Mouse (Mus musculus): ENCODE results near the gene Limch1. TPM values are rescaled to one million over a fixed set of nuclear protein-coding genes. Genes with fewer than 3 reads are reported as not detected.

The Limch1 gene
- polyA plus RNA-seq, 1 experiment from 2014 or later: 6.1 TPM

DNA sequence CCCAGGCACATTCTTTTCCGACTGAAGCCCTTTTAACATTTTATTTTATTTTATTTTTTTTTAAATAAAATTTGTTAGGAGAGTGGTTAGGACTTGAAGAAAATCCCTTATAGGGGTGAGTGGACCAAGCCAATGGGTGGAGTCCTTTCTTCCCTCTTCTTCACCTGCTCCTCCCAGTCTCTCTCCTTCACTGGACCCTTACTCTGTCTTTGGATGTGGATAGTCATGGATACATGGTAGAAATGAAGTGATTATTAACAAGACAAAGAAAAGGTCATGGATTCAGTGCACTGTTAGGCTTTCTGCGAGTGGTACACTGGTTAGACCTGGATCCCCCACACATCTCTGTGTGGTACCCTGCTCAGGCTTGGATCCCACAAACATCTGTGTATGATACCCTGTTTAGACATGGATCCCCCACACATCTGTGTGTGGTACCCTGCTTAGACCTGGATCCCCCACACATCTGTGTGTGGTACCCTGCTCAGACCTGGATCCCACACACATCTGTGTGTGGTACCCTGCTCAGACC lies 12.1 kb downstream of the Limch1 start:
- Histone ChIP-seq H3K27me3 (ENCODE audit: control insufficient read depth, insufficient read depth, low read length) (no peaks in the 10 kb centered on the region), H3K27ac (replicated peaks) (no peak overlapping the region), H3K36me3 (ENCODE audit: control insufficient read depth, insufficient read depth, low read length) (no peaks in the 10 kb centered on the region), H3K4me2 (replicated peaks; ENCODE audit: low read depth) (no peak overlapping the region), H3K4me1 (replicated peaks; ENCODE audit: control insufficient read depth, insufficient read depth) (no peaks in the 10 kb centered on the region), H3K4me3 (ENCODE audit: low read depth, low read length) (no peak overlapping the region), H3K9ac (ENCODE audit: low read length) (no peak overlapping the region), H3K9me3 (ENCODE audit: control insufficient read depth, low read length) (no peaks in the 10 kb centered on the region)
- 70% methylated on average over 2 of the region's 2 CpGs for WGBS
- DNase-seq (ENCODE audit: low spot score) (no peak), ATAC-seq (ENCODE audit: low FRiP score, low TSS enrichment) (no peak)
- TF ChIP-seq CTCF (IDR thresholded peaks at IDR 0.05; ENCODE audit: low read depth): no peak
- TF ChIP-seq EP300 (optimal IDR thresholded peaks at IDR 0.05): no peak

DNA sequence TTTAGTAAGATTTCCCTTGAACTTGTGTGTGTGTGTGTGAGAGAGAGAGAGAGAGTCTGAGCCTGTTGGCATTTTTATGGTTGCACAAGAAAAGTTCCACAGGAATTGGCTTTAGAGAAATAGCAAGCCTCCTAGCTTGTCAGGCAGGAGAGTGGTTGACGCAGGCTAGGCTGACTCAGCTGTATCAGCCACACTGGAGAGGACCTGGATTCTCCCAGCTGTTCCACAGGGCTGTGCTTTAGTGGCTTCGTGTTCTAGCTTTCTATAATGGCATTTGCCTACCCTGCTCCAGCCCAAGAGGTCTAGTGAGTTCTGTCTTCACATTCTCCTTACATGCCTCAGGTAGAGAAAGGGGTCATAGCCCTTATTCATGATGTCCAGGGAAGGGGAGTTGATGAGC lies 13.7 kb downstream of the Limch1 start:
- WGBS: 66% methylated on average over 2 of the region's 2 CpGs
- no peak overlapping the region for H3K4me2 ChIP-seq (replicated peaks; ENCODE audit: low read depth)
- DNase-seq (ENCODE audit: low spot score) (no peak), ATAC-seq (ENCODE audit: low FRiP score, low TSS enrichment) (no peak)
- TF ChIP-seq EP300 (optimal IDR thresholded peaks at IDR 0.05) (no peak), CTCF (IDR thresholded peaks at IDR 0.05; ENCODE audit: low read depth) (no peak)
- no peaks in the 10 kb centered on the region for H3K9me3 ChIP-seq (ENCODE audit: control insufficient read depth, low read length)
- no peak overlapping the region for H3K4me3 ChIP-seq (ENCODE audit: low read depth, low read length)
- H3K4me1 ChIP-seq (replicated peaks; ENCODE audit: control insufficient read depth, insufficient read depth): no peaks in the 10 kb centered on the region
- H3K36me3 ChIP-seq (ENCODE audit: control insufficient read depth, insufficient read depth, low read length): no peaks in the 10 kb centered on the region
- H3K27ac ChIP-seq (replicated peaks): no peak overlapping the region
- no peaks in the 10 kb centered on the region for H3K27me3 ChIP-seq (ENCODE audit: control insufficient read depth, insufficient read depth, low read length)
- no peak overlapping the region for H3K9ac ChIP-seq (ENCODE audit: low read length)

DNA sequence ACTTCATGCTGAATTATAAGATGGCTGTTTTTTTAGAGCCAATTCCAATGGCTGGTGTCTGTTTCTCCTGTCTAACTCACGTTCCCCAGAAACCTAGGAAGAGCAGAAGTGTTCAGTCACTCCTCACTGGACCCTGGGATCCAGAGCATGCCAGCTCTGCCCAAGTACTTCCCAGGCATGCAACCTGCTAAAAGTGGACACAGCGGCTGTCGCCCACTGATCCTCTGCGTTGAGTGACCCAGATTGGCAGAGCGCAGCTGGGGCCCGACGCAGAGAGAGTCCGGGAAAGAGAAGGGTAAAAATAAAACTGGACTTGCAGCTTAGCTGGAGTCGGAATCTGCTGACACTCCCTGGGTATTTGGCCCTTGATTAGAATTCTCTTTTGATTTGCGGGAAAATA lies 15.1 kb downstream of the Limch1 start:
- H3K4me1 ChIP-seq (replicated peaks; ENCODE audit: control insufficient read depth, insufficient read depth): no peaks in the 10 kb centered on the region
- H3K9ac ChIP-seq (ENCODE audit: low read length): no peak overlapping the region
- TF ChIP-seq EP300 (optimal IDR thresholded peaks at IDR 0.05): no peak
- TF ChIP-seq CTCF (IDR thresholded peaks at IDR 0.05; ENCODE audit: low read depth): no peak
- no peak overlapping the region for H3K27ac ChIP-seq (replicated peaks)
- H3K36me3 ChIP-seq (ENCODE audit: control insufficient read depth, insufficient read depth, low read length): no peaks in the 10 kb centered on the region
- H3K4me3 ChIP-seq (ENCODE audit: low read depth, low read length): no peak overlapping the region
- ATAC-seq (ENCODE audit: low FRiP score, low TSS enrichment) (no peak), DNase-seq (ENCODE audit: low spot score) (no peak)
- H3K9me3 ChIP-seq (ENCODE audit: control insufficient read depth, low read length): no peaks in the 10 kb centered on the region
- WGBS: 89% methylated on average over 10 of the region's 10 CpGs
- H3K27me3 ChIP-seq (ENCODE audit: control insufficient read depth, insufficient read depth, low read length): no peaks in the 10 kb centered on the region
- no peak overlapping the region for H3K4me2 ChIP-seq (replicated peaks; ENCODE audit: low read depth)

DNA sequence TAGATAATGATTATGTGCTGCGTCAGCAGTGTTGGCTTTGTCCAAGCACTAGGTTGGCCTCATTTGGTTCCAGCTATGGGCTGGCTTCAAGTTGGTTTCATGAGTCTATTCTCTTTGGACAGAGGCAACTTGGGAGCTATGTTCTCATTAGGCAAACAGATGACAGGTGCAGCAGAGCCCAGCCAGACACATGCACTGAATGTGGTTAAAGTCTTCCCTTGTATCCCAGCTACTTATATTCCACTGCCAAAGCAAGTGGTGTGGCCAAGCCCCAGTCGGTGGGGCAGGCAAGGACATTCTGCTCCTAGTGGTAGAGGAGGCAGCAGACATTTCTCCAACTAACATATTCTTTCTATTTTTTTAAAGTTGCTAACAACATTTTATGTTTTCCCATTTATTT lies 16.4 kb downstream of the Limch1 start:
- DNase-seq (ENCODE audit: low spot score) (no peak), ATAC-seq (ENCODE audit: low FRiP score, low TSS enrichment) (no peak)
- Histone ChIP-seq H3K27me3 (ENCODE audit: control insufficient read depth, insufficient read depth, low read length) (no peaks in the 10 kb centered on the region), H3K4me1 (replicated peaks; ENCODE audit: control insufficient read depth, insufficient read depth) (no peaks in the 10 kb centered on the region), H3K9me3 (ENCODE audit: control insufficient read depth, low read length) (no peaks in the 10 kb centered on the region), H3K4me3 (ENCODE audit: low read depth, low read length) (no peak overlapping the region), H3K4me2 (replicated peaks; ENCODE audit: low read depth) (no peak overlapping the region), H3K36me3 (ENCODE audit: control insufficient read depth, insufficient read depth, low read length) (no peaks in the 10 kb centered on the region), H3K9ac (ENCODE audit: low read length) (no peak overlapping the region), H3K27ac (replicated peaks) (no peak overlapping the region)
- WGBS: 77% methylated on average over 2 of the region's 2 CpGs
- TF ChIP-seq EP300 (optimal IDR thresholded peaks at IDR 0.05) (no peak), CTCF (IDR thresholded peaks at IDR 0.05; ENCODE audit: low read depth) (no peak)

DNA sequence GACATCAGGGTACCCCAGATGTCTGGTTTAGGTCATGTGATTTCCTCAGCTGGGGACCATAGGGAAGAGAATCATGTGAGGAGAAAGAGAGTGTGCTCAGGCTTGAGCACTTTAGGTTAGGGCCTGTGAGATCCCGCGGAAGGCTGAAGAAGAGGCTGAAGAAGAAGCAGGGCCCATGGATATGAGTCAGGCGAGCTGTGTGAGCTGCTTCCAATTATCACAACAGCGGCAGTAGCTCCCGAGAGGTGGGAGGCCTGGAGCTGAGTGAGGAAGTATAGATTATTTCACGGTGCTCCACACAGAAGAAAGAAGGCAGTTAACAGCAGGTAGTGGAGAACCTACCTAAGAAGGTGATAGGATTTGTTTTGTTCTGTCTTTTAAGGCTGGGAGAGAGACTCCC lies 18.5 kb downstream of the Limch1 start:
- no peak for DNase-seq (ENCODE audit: low spot score)
- TF ChIP-seq EP300 (optimal IDR thresholded peaks at IDR 0.05): no peak
- Histone ChIP-seq H3K4me2 (replicated peaks; ENCODE audit: low read depth) (no peak overlapping the region), H3K4me1 (replicated peaks; ENCODE audit: control insufficient read depth, insufficient read depth) (no peaks in the 10 kb centered on the region), H3K4me3 (ENCODE audit: low read depth, low read length) (no peak overlapping the region), H3K9me3 (ENCODE audit: control insufficient read depth, low read length) (no peaks in the 10 kb centered on the region), H3K27me3 (ENCODE audit: control insufficient read depth, insufficient read depth, low read length) (no peaks in the 10 kb centered on the region), H3K9ac (ENCODE audit: low read length) (no peak overlapping the region), H3K36me3 (ENCODE audit: control insufficient read depth, insufficient read depth, low read length) (no peaks in the 10 kb centered on the region), H3K27ac (replicated peaks) (no peak overlapping the region)
- 88% methylated on average over 6 of the region's 6 CpGs for WGBS
- no peak for ATAC-seq (ENCODE audit: low FRiP score, low TSS enrichment)

DNA sequence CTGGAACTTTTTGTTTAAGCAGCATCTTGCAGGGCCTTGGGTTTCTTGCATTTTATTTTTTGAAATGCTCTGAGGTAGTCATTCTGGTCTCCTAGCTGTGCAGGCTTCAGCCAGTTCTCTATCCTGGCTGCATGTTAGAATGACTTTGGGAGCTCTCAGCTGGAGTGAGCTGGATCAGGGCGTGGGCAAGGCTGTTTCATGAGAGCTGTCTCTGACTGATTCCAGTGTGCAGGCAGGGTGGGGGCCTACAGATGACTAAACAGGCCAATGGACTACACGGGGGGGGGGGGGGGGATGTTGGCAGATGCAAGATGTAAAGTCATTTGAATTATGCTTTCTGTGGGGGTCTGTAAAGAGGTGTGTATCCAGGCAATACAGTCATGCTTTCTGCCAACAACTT lies 20.3 kb downstream of the Limch1 start:
- DNase-seq (ENCODE audit: low spot score) (no peak), ATAC-seq (ENCODE audit: low FRiP score, low TSS enrichment) (no peak)
- Histone ChIP-seq H3K4me1 (replicated peaks; ENCODE audit: control insufficient read depth, insufficient read depth) (no peaks in the 10 kb centered on the region), H3K4me3 (ENCODE audit: low read depth, low read length) (no peak overlapping the region), H3K27ac (replicated peaks) (no peak overlapping the region), H3K9ac (ENCODE audit: low read length) (no peak overlapping the region), H3K36me3 (ENCODE audit: control insufficient read depth, insufficient read depth, low read length) (no peaks in the 10 kb centered on the region), H3K27me3 (ENCODE audit: control insufficient read depth, insufficient read depth, low read length) (no peaks in the 10 kb centered on the region), H3K9me3 (ENCODE audit: control insufficient read depth, low read length) (no peaks in the 10 kb centered on the region), H3K4me2 (replicated peaks; ENCODE audit: low read depth) (no peak overlapping the region)
- TF ChIP-seq EP300 (optimal IDR thresholded peaks at IDR 0.05): no peak
- TF ChIP-seq CTCF (IDR thresholded peaks at IDR 0.05; ENCODE audit: low read depth): no peak
- 64% methylated on average over 2 of the region's 2 CpGs for WGBS

Measured in stomach, postnatal 0 days (tissue).